Mouse (Mus musculus) T-helper 1 cell (primary cell): ENCODE data around the gene Rpia.

ENCODE experiments used
- in situ Hi-C: fragments of 300-600 bp; cut with MboI, MseI; formaldehyde crosslinking; loops from one replicate; pipeline ENCODE4 v1.15.1; 2025; ENCODE audit warnings: high pct_unique_total_duplicates

Gene Rpia

DNA sequence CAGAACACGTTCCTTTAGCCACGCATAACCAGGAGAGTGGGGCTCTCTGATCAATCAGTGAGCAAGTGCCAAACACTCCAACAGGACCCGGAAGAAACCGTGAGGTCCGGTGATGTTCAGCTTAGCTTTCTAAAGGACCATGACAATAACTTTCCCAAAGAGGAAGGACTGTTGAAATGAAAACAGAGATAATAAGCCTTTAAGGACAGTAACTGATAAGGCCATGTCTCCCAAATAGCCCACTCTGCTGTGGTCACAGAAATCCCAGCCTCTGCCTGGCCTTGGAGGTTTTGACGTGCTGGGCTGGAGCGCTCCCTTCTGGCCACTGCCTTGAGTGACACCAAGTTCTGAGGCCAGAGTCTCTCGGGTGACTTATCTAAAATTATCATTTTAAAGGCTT lies 39.7 kb downstream of the Rpia start:
- in situ Hi-C loops, result loop anchor here (5.0 kb wide), 1 partner anchor 35 kb away; no protein-coding TSS in a partner anchor

DNA sequence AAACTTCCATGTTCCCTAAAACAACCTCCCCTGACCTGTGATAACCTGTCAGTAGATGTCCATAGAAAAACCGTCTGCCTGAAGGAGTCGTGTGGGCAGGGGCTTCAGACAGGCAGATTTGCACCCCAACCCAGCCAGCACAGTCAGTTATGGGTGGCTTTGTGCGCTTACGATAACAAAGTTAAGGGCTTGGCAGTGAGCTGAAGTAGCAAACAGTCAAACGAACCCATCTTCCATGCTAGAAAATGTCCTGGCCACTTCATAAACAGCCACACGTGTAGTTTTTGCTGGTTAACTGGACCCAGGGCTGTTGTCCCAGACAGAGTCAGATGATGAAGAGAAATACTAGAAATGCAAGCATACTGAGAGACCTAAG lies 40.1 kb downstream of the Rpia start:
- in situ Hi-C loops, result loop anchor here (5.0 kb wide), 1 partner anchor 35 kb away; no protein-coding TSS in a partner anchor

DNA sequence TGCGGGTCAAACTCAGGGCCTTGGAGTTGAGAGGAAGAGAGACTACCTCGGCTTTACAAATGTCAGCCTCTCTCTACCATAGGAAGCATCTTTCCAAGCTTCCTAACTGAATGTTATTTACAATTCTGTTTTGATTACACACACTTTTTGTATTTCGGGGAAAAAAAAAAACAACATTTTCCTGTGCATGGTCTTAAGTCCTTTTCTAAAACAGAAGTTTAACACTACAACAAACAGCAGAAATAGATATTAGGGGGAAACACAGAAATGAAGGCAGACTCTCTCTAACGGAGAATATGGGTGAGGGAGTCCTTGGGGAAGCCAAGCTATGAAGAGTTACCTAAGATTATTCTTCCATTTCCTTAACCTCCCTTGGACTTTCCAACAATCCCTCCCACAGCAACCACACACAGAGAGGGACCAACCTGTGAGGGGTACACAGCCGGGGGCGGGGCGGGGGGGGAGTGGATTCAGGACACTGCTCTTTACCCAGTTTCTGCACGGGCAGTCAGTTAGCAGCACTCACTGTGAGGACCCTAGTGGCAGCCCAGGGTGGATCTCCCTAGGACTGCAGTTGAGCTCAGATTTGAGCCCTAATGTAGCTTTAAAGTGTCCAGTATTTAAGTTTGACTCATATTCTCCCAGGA lies 40.7 kb downstream of the Rpia start:
- in situ Hi-C loops, result loop anchor here (5.0 kb wide), 1 partner anchor 34 kb away; no protein-coding TSS in a partner anchor

DNA sequence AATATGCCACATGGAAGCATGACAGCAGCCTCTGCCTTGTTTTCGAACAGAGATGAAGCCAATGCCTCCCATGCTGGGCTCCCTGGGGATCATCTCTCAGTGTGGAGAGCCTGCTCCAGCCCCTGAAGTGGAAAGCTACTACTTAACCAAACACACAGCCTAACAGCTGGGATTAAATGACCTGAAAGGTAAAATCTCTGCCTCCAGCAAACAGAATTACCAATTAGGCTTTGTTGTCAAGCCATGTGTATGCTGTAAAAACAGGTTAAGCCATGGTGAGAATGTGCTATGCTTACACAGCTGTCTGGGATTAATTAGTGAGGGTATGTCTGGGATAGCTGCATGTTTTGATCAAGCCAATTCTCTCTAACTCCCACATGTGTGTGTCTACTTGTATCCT lies 42.3 kb downstream of the Rpia start:
- in situ Hi-C loops, result loop anchor here (5.0 kb wide), 1 partner anchor 32 kb away; no protein-coding TSS in a partner anchor

DNA sequence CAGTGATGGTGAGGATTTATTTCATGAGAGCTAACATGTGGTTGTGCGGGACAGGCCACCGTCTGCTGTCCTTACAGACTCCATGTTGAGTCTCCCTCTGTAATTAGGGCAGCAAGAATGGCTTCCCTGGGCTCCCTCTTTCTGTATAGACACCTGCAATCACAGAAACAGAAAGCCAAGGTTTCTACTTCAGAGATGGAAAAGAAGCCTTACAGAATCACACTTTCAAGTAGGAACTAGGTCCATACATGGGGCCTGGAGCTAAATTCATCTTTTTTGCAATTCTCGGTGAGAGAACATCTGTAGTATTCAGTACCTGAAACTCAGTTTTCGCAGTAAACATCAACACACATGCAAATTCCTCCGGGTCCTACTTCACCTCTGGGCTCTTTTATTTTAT lies 44.3 kb downstream of the Rpia start:
- in situ Hi-C loops, result no loop called here

DNA sequence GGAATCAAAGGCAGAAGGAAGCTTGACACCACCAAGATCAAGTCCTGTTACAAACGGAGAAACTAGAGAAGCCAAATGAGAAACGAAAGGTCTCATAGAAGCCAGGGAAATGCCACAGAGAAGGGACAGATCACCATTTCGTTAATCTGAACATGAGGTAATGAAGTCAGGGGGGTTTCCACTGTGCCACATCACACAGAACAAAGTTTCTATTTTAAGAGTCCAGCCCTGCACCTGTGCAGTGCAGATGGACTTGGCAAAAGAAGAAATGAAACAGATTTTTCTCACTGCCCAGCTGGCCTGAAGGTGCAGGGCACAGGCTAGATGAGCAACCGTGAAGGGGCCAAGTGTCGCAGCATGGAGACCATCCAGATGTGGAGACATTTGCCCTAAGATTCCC lies 48.1 kb downstream of the Rpia start:
- in situ Hi-C loops, result no loop called here

DNA sequence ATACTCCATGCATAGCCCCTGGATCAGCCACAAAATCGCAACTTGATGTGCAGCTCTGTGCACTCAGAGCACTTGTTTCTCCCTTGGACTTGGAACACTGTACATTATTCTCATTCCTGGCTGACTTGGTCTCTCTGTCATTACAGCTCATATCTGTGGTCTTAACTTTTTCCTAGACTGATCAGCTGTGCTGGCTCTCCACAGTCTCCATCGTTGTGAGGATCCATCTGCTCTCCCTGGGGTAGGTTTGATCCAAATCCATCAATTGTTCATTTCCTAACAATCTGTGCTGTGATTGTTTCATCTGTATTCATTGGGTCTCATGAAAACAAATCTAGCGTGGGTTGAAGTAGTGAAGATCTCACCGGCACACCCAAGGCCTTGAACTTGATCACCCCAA lies 49.2 kb downstream of the Rpia start:
- in situ Hi-C loops, result no loop called here

DNA sequence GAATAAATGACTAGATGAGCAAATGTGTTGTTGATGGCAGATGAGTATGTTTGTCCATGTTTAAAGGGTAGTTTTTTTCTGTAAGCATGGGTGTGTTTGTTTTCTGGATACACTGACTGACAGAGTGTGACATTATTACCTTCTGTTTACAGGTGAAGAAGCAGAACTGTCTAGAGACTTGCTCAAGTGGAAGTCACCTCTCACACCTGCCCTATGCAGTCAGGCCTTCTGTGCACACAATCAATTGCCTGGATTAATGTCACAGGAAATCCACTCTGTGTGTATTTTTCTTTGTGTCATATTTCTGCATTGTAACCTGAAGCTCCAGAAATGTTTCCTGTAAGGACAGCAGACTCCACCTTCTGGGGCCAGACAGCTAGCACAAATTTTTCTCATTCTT lies 51.5 kb downstream of the Rpia start:
- in situ Hi-C loops, result no loop called here

DNA sequence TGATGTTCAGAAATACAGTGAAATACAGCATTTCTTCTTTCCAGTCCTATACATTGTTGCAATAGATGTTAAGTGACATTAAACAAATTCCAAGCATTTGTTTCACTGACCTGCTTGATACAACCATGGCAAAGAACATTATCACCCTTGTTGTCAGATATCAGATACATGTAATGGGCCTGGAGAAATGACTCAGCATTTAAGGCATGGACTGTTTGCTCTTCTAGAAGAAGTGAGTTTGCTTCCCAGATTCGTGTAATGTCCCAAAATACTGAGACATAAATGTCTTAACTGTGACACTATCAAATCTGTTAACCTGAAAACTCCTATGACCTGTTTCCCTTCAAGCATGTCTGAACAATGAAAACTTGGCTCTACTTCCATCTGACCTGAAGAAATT lies 52.6 kb downstream of the Rpia start:
- in situ Hi-C loops, result no loop called here

DNA sequence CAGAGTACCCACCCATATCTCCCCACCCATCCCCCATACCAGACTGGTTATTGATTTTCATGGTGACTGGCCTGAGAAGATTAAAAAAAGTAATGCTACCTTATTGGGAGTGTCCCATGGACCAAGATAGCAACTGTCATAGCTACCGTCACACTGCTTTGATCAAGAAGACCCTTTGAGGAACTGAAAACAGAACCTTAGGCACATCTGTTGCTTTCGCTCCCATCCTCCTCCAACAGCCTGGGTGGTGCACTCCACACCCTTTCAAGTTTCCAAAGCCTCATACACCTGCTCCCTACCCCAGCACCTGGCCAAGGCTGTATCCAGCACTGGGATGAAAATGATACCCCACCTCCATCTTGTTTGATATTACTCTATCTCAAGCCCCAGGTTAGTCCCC lies 56.5 kb downstream of the Rpia start:
- in situ Hi-C loops, result no loop called here

DNA sequence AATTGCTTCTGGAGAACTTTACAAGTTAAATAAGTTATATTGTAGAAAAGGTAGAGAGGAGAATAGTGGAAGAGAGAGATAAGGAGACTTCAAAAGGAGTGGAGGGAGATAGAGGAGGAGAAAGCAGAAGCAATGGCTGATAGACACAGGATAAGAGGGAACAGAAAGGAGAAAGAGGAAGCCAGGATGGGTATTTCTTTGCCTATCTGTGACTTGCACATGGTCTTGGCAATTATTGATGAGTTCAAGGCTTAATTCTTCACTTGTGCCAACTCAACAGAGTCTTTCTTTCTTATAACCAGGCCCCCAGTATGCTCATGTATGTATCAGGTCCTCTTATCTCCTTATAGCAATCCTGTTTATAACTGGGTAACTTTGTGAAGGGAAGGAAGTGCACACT lies 61.2 kb downstream of the Rpia start:
- in situ Hi-C loops, result no loop called here

DNA sequence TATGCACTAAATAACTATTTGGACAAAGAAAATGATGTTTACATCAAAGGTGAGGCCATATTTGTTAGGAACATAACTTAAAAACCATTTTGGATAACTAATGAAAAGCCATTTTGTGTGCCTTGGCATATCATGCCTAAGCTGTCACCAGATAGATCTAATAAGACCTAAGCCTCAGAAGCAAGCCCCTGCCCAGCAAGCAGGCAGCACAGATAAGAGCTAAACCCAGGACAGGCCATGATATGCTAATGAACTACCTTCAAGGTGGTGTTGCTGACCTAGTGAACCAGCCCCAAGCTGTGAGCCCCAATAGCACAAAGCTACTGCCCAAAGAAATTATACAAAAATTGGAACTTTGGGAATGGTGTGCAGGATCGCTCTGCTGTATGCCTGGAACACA lies 62.9 kb downstream of the Rpia start:
- in situ Hi-C loops, result no loop called here

DNA sequence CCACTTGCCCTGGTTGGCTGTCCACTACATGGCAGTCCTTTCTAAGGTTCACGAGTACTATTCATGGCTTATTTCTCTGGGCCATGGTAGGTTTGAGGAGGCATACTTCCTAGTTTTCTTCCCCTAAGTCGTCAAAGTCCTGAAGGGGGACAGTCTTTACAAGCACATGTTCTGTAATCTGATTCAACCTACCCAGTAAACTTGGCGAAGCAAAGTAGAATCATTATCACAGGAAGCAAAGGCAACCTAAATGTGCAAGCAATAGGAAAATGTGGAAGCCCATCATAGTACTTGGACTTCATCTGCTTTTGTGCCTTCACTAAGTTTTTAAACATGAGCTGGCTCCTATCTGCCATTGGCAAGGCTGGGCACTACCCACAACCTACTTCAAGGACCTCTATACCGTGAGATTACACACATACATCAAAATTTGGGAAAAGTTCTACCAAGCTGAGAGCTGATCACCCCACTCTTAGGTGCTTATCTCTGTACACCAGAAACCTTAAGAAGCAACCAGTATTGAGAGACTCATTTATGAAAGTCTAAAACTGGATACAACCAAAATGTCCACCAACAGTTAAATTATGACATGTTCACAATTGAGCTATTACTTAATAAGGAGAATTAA lies 64.8 kb downstream of the Rpia start:
- in situ Hi-C loops, result no loop called here

DNA sequence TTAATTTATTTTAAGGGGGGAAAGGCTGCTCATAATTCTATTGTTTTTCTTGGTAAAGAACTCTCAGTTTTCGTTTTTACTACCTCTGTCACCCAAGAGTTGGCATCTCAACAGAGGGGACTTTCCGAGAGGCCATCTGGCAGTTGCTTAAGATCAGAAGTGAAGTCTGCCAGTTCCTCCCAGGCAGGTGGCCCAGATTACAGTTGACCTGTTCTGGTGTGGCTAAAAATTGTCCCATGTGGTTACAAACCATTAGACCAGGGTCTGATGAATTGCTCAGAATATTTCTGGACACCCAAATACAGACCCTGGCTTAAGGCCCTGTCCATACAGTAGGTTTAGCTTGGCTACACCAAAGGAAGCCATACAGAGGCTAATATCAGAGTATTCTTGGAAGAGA lies 66.4 kb downstream of the Rpia start:
- in situ Hi-C loops, result no loop called here

DNA sequence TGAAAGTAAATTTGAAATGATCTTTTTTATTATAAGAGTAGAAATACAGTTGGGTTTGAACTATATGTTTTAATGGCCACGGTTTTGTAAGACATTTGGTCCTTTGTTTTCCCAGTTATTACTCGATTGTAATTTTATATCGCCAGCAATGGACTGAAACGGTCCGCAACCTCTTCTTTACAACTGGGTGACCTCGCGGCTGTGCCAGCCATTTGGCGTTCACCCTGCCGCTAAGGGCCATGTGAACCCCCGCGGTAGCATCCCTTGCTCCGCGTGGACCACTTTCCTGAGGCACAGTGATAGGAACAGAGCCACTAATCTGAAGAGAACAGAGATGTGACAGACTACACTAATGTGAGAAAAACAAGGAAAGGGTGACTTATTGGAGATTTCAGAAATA lies 67.3 kb downstream of the Rpia start:
- in situ Hi-C loops, result loop anchor here (25.0 kb wide), 1 partner anchor 1787 kb away; no protein-coding TSS in a partner anchor

DNA sequence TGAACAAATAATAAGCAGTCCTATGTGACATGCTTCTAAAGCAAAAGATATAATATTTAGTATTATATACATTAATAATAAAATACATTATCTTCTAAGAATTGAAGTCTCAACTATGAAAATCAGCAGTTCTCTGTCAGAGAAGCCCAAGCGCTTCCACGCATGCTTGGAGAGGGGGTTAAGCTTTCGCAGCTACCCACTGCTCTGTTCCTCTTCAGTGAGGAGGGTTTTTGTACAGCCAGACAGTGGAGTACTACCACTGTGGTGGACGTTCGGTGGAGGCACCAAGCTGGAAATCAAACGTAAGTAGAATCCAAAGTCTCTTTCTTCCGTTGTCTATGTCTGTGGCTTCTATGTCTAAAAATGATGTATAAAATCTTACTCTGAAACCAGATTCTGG lies 69.7 kb downstream of the Rpia start:
- in situ Hi-C loops, result loop anchor here (25.0 kb wide), 1 partner anchor 1785 kb away; no protein-coding TSS in a partner anchor

DNA sequence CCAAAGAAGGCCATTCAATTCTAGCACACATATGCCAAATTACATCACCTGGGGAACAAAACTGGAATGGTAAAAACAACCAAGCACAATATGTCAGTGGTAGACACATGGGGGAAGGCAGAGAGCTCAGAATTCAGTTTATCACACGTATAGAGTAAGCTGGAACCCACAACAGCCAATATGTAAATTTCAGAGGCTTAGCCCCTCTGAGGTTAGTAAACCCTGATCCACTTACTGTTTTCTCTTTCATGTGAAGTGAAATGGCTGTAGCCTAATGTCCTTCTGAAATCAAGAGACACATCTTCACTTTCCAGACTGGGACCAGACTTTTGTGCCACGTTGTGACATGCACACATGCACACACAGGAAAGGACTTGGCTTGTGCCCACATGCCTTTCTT lies 73.3 kb downstream of the Rpia start:
- in situ Hi-C loops, result loop anchor here (5.0 to 25.0 kb wide), 2 partner anchors 34 to 1781 kb away; no protein-coding TSS in a partner anchor

DNA sequence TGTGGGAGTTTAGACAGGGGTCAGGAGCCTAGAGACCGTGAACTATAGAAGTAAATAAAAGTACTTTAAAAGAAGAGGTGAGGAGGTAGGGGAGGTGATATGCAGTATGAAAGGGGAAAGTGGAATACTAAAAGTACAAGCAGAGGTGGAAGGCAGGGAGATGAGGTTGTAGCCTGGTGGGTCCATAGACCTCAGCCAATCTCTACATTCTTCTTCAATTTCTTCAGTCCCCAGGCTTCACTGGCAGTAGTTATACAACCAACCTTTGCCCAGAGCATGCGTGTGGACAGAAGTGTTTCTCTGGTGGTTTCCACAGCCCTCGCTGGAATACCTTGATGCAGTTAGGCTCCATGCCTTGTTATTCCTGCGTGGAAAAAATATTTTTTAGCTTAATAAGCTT lies 73.9 kb downstream of the Rpia start:
- in situ Hi-C loops, result loop anchor here (5.0 to 25.0 kb wide), 2 partner anchors 34 to 1781 kb away; no protein-coding TSS in a partner anchor

DNA sequence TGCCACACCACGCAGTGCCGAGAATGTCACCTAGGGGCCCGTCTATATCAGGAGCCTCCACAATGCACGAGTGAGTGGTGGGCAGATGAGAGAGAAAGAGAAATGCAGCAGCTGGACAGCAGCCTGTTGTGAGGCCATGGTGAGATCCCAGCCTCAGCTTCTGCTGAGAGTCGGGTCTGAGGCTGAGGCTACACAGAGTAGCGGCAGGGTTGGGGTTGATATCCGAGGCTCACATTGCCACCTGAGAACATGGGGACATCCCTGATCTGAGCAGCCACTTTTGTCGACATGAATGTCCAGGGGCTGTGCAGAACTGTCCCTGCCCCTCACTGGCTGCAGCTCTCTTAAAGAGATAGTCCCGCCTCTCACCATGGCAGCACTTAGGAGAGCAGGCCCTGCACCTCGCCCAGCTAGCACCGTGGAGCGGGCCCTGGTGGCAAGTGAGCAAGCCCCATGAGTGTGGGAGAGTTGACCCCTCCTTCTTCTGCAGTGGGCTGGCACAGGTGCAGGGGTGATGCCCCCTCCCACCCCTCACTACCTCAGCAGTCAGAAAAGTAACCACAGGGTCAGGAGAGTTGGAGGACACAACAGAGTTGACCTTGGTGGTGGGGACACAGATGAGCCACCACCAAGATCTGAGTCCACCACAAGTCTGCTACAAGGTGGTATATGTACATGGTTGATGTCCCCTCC lies 75.2 kb downstream of the Rpia start:
- in situ Hi-C loops, result loop anchor here (5.0 to 25.0 kb wide), 2 partner anchors 35 to 1780 kb away; no protein-coding TSS in a partner anchor
